In the genomic region with DNA sequence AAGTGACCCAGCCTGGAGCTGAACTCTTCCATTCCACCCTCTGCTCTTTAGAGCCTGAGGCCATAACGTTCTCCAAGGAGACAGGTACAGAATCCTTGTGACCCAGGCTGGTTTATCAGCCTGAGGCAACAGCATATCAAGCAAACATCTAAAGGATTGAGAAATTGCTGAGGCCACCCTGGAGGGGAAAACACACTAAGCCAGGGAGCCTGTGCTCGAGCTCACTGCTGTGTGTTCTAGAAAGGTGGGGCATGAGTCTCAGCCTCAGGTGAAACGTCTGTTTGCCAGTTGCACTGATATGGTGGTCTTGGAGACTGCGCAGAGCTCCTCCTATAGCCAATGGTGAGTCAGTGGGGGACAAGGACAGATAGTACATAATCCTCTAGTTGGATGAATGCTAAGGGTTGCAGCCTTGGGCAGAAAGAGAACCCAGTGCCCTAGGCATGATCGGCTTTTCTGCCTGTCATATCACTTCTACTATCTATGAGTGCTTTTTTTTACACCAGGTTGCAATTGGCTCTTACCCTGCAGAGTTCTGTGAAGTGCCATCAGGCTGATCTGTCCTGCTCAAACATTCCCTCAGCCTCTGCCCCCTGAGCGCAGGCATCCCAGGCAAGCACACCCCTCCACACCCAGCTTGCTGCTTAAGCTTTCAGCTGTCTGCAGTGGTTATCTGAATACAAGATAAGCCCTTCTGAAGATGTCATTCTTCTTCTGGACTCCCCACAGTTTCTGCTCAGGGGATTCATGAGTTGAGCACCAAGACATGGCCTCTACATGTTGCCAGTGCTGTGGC, we compare ENCODE assay signal across 42 mouse cellular contexts. TPM values are rescaled to one million over a fixed set of nuclear protein-coding genes. Genes with fewer than 3 reads are reported as not detected.
"Had no signal": no experiment of that assay in that cellular context is flagged by ENCODE, and none has a peak within 500 bp of the region (broad histone marks: within the 10 kb centered on the region; RNA-seq: fewer than 3 reads in every experiment).

No protein-coding gene starts in this region.

- DNase-seq: gastrocnemius, postnatal 14 days; gastrocnemius, postnatal 36 days; heart, adult 2 months; heart, postnatal 10 days; heart, postnatal 4 days; kidney, adult 11 months; kidney, adult 2 months; kidney, adult 9 months; kidney, postnatal 14 days; kidney, postnatal 36 days; layer of hippocampus, adult 9-11 months; layer of hippocampus, postnatal 36 days; left cerebral cortex, postnatal 4 days had no signal

- H3K9me3 ChIP-seq: heart, embryonic 10.5 days; heart, embryonic 12.5 days; hindbrain, embryonic 10.5 days; hindbrain, embryonic 12.5 days; kidney, embryonic 15.5 days; limb, embryonic 13.5 days; limb, embryonic 15.5 days; liver, embryonic 12.5 days had no signal

- H3K36me3 ChIP-seq: heart, embryonic 10.5 days; heart, embryonic 12.5 days; hindbrain, embryonic 10.5 days; hindbrain, embryonic 12.5 days; kidney, embryonic 15.5 days; limb, embryonic 13.5 days; limb, embryonic 15.5 days; liver, embryonic 12.5 days had no signal

- H3K4me2 ChIP-seq: heart, embryonic 12.5 days; hindbrain, embryonic 12.5 days; hindbrain, embryonic 14.5 days; kidney, embryonic 15.5 days; limb, embryonic 13.5 days; limb, embryonic 15.5 days; liver, embryonic 12.5 days had no signal

- ATAC-seq: hindbrain, embryonic 16.5 days; inflammation-experienced regulatory T-cells, adult 6 months; liver, embryonic 12.5 days had no signal

- H3K27me3 ChIP-seq: heart, embryonic 12.5 days; hindbrain, embryonic 12.5 days; kidney, embryonic 15.5 days; limb, embryonic 15.5 days; liver, embryonic 12.5 days had no signal

- H3K4me3 ChIP-seq: heart, adult 2 months; heart, embryonic 10.5 days; heart, embryonic 12.5 days; hindbrain, embryonic 10.5 days; hindbrain, embryonic 12.5 days; kidney, embryonic 15.5 days; limb, embryonic 13.5 days; limb, embryonic 15.5 days; liver, embryonic 12.5 days had no signal

- H3K4me1 ChIP-seq: heart, embryonic 10.5 days; heart, embryonic 12.5 days; hindbrain, embryonic 10.5 days; hindbrain, embryonic 12.5 days; kidney, embryonic 15.5 days; limb, embryonic 13.5 days; limb, embryonic 15.5 days; liver, embryonic 12.5 days had no signal

- H3K27ac ChIP-seq: heart, adult 2 months; heart, embryonic 10.5 days; hindbrain, embryonic 10.5 days; hindbrain, embryonic 12.5 days; hindbrain, embryonic 14.5 days; kidney, embryonic 15.5 days; kidney, postnatal 0 days; limb, embryonic 13.5 days; limb, embryonic 15.5 days; liver, embryonic 12.5 days; liver, embryonic 14.5 days had no signal

- H3K9ac ChIP-seq: heart, embryonic 12.5 days; hindbrain, embryonic 12.5 days; hindbrain, embryonic 14.5 days; kidney, embryonic 15.5 days; limb, embryonic 13.5 days; limb, embryonic 15.5 days; liver, embryonic 12.5 days; liver, embryonic 14.5 days had no signal

RNA-seq across cellular contexts. Expression of gene Gm12845, which starts 10.7 kb away (rescaled TPM):
- total RNA-seq: gastrocnemius, adult 18-20 months; gastrocnemius, adult 8-10 months; gastrocnemius, postnatal 14 days; gastrocnemius, postnatal 36 days; heart, adult 2 months; heart, postnatal 10 days; heart, postnatal 25 days; heart, postnatal 4 days; layer of hippocampus, adult 18-20 months; layer of hippocampus, adult 8-10 months; layer of hippocampus, postnatal 14 days; layer of hippocampus, postnatal 36 days; left cerebral cortex, adult 18-20 months; left cerebral cortex, adult 8-10 months; left cerebral cortex, postnatal 10 days; left cerebral cortex, postnatal 25 days; left cerebral cortex, postnatal 4 days; liver, adult 2 months had no signal
- polyA plus RNA-seq: gonadal fat pad, adult 2 months; heart, adult 2 months; heart, embryonic 10.5 days; heart, embryonic 12.5 days; heart, embryonic 14.5 days; heart, embryonic 16.5 days; hindbrain, embryonic 10.5 days; hindbrain, embryonic 12.5 days; hindbrain, embryonic 14.5 days; hindbrain, embryonic 16.5 days; inflammation-experienced regulatory T-cells, adult 6 months; kidney, adult 2 months; kidney, embryonic 15.5 days; kidney, postnatal 0 days; large intestine, adult 2 months; limb, embryonic 11.5 days; limb, embryonic 13.5 days; limb, embryonic 15.5 days; liver, adult 2 months; liver, embryonic 12.5 days; liver, embryonic 14.5 days had no signal

RNA-seq across cellular contexts. Expression of gene Klf17, which starts 51.9 kb away (rescaled TPM):
- total RNA-seq: gastrocnemius, adult 18-20 months; gastrocnemius, adult 8-10 months; gastrocnemius, postnatal 14 days; gastrocnemius, postnatal 36 days; heart, adult 2 months; heart, postnatal 10 days; heart, postnatal 25 days; heart, postnatal 4 days; layer of hippocampus, adult 18-20 months; layer of hippocampus, adult 8-10 months; layer of hippocampus, postnatal 14 days; layer of hippocampus, postnatal 36 days; left cerebral cortex, adult 18-20 months; left cerebral cortex, adult 8-10 months; left cerebral cortex, postnatal 10 days; left cerebral cortex, postnatal 25 days; left cerebral cortex, postnatal 4 days; liver, adult 2 months had no signal
- polyA plus RNA-seq: gonadal fat pad, adult 2 months; heart, adult 2 months; heart, embryonic 12.5 days; heart, embryonic 14.5 days; heart, embryonic 16.5 days; hindbrain, embryonic 10.5 days; hindbrain, embryonic 12.5 days; hindbrain, embryonic 14.5 days; hindbrain, embryonic 16.5 days; kidney, adult 2 months; kidney, embryonic 15.5 days; kidney, postnatal 0 days; limb, embryonic 11.5 days; limb, embryonic 13.5 days; limb, embryonic 15.5 days; liver, adult 2 months; liver, embryonic 12.5 days; liver, embryonic 14.5 days had no signal
